Mouse (Mus musculus) common myeloid progenitor, adult 5-6 weeks (primary cell): ENCODE data around the gene Plxdc2. TPM values are rescaled to one million over a fixed set of nuclear protein-coding genes. Genes with fewer than 3 reads are reported as not detected.
"Not testable (repeated sequence)": the region's sequence is repeated elsewhere in the genome, so short reads cannot be mapped to it uniquely, and the experiment has no call there.

Experiments used
- ATAC-seq: replicated peaks from 2 replicates; pipeline ENCODE4 v1.8.0; 2016; ENCODE audit warnings: low read depth, mild to moderate bottlenecking, moderate TSS enrichment, inconsistent platforms; ENCODE audit not compliant: poor library complexity, severe bottlenecking
- total RNA-seq: library from RNA; stranded (forward); fragments of 200-1000, 187-1606 nt; gene quantifications from 2 replicates; pipeline ENCODE4 v1.2.3, GENCODE M21; 2017

Gene Plxdc2
- total RNA-seq, 1 experiment from 2014 or later: 4.9 TPM

- ATAC-seq: no peak
These were observed 353.8 kb downstream of the Plxdc2 start for GRCm38 (mm10) chr2:16709885-16710284.

- no peak for ATAC-seq
These were observed 374.9 kb downstream of the Plxdc2 start for GRCm38 (mm10) chr2:16731033-16731432.

GRCm38 (mm10) chr2:16734381-16734780, 378.3 kb downstream of the Plxdc2 start:
- ATAC-seq: no peak

- ATAC-seq: no peak; the same call in 1 of the 2 replicates
These were observed 382.1 kb downstream of the Plxdc2 start for GRCm38 (mm10) chr2:16738241-16738640.

- ATAC-seq: no peak
These were observed 385.7 kb downstream of the Plxdc2 start for GRCm38 (mm10) chr2:16741813-16742212.

- no peak for ATAC-seq
These were observed 387.5 kb downstream of the Plxdc2 start for GRCm38 (mm10) chr2:16743568-16743967.

GRCm38 (mm10) chr2:16749302-16749909, 393.3 kb downstream of the Plxdc2 start:
- no peak for ATAC-seq

GRCm38 (mm10) chr2:16757158-16757557, 401.1 kb downstream of the Plxdc2 start:
- ATAC-seq: no peak

GRCm38 (mm10) chr2:16759766-16760165, 403.7 kb downstream of the Plxdc2 start:
- no peak for ATAC-seq

- ATAC-seq: not testable (repeated sequence)
These were observed 413.0 kb downstream of the Plxdc2 start for GRCm38 (mm10) chr2:16769149-16769548.

- no peak for ATAC-seq
These were observed 417.5 kb downstream of the Plxdc2 start for GRCm38 (mm10) chr2:16773398-16774113.

GRCm38 (mm10) chr2:16774114-16774433, 418.0 kb downstream of the Plxdc2 start:
- ATAC-seq: no peak

GRCm38 (mm10) chr2:16795283-16795682, 439.2 kb downstream of the Plxdc2 start:
- no peak for ATAC-seq
